Mouse (Mus musculus): ENCODE measurements around the gene Erh. TPM values are rescaled to one million over a fixed set of nuclear protein-coding genes. Genes with fewer than 3 reads are reported as not detected.

Gene Erh
- 104 and 122 TPM in 2 replicates for polyA plus RNA-seq (2015; fragmentation: Nextera tagmentation; extraction: Ambion mirVana)

DNA sequence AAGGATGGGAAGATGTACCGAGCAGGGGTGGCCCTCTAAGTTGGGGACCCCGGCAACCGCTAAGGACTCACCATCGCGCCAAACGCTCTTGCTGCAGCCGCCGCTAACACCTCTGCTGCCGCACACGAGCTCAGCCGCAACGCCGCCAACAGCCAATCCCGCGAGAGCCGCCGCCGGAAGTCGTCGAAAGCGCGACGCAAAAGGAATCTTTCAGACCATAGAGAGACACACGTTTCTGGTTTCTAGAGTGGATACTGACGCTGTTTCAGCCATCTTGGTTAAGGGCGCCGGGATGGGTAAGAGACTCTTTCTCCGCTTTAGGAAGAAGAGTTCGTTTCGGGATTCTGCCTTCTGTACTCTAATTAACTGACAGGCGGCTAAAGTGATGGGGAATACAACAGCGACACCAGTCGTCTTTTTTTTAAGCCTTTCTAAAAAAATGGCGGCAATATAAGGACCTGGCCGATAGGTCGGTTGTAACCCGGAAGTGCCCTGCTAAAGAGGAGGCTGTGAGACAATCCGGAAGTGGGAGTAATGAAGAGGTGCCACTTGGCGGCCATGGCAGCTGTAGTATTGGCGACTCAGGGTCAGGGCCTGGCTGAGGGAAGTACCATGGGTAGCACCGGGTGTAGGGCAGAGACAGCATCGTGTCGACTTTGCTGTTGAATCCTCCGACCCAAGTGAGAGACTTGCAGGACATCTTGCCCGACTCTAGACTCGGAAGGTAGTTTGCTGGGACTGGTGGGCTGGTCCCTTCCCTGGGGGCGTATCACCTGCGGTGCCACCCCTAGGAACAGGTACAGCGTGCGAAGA, at the start of gene Erh, which contains the start of gene Slc39a9:
TSS of gene Erh (minus strand) at position 649 of the 813 bp plus-strand sequence.
TSS of gene Slc39a9 (plus strand) at position 191 of the 813 bp plus-strand sequence.
- under 1% methylated on average over 50 of the region's 50 CpGs for WGBS
- H3K4me1 ChIP-seq (ENCODE audit: insufficient read depth, low read depth, low read length) = peaks cover 25% of the 10 kb centered on the region; the same call in 1 of the 2 replicates
- H3K9ac ChIP-seq (replicated peaks; ENCODE audit: low read depth) = peak within 1 kb of the TSS; percentile 86
- H3K27ac ChIP-seq (ENCODE audit: low read length) = peak within 1 kb of the TSS; percentile 88
- peak within 1 kb of the TSS; percentile 78 for H3K4me2 ChIP-seq (replicated peaks; ENCODE audit: low read depth, low read length)
- peak within 1 kb of the TSS; percentile 79 for H3K4me3 ChIP-seq (ENCODE audit: low read depth, low read length)
- peak; percentile 99 for DNase-seq (ENCODE audit: low spot score)
- H3K9me3 ChIP-seq (ENCODE audit: low read length) = no peaks in the 10 kb centered on the region
- ATAC-seq = peak; percentile 98
- H3K27me3 ChIP-seq (replicated peaks; ENCODE audit: insufficient read depth, low read length) = no peaks in the 10 kb centered on the region
- TF ChIP-seq CTCF (IDR thresholded peaks at IDR 0.05) = peak; percentile 45
- peak; percentile 92 for TF ChIP-seq EP300 (IDR thresholded peaks at IDR 0.05)
- peaks cover 10% of the 10 kb centered on the region for H3K36me3 ChIP-seq (ENCODE audit: insufficient read depth, low read length)

DNA sequence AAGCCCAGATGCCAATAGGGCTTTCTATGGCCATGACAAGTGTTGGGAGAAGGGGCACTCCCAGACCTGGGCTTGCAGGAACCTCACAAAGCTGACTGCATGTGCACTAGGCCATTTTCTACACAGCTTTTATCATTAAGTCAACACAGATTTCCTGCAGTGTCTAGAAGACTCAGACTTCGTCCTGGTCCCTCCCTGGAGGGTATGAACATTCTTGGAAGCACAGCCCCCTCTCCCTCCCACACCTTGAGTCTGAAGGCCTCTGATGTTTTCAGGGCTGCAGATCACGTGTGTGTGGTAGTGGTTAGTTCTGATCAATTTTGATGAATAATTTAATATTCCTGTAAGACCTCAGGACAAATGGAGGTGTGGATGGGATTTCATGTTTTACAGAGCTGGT, 49.6 kb upstream of the Erh start:
- Histone ChIP-seq H3K36me3 (ENCODE audit: insufficient read depth, low read length) (no peaks in the 10 kb centered on the region), H3K9me3 (ENCODE audit: low read length) (no peaks in the 10 kb centered on the region), H3K4me2 (replicated peaks; ENCODE audit: low read depth, low read length) (peak overlapping the region; percentile 66), H3K9ac (replicated peaks; ENCODE audit: low read depth) (no peak overlapping the region), H3K4me3 (ENCODE audit: low read depth, low read length) (peak overlapping the region; percentile 38; the same call in 1 of the 2 replicates), H3K27me3 (replicated peaks; ENCODE audit: insufficient read depth, low read length) (peaks cover 20% of the 10 kb centered on the region; the same call in 1 of the 2 replicates), H3K4me1 (ENCODE audit: insufficient read depth, low read depth, low read length) (peaks cover 14% of the 10 kb centered on the region; the same call in 1 of the 2 replicates), H3K27ac (ENCODE audit: low read length) (no peak overlapping the region)
- ATAC-seq = no peak
- DNase-seq (ENCODE audit: low spot score) = no peak
- TF ChIP-seq EP300 (IDR thresholded peaks at IDR 0.05) (no peak), CTCF (IDR thresholded peaks at IDR 0.05) (no peak)
- WGBS = 35% methylated on average over 2 of the region's 2 CpGs

DNA sequence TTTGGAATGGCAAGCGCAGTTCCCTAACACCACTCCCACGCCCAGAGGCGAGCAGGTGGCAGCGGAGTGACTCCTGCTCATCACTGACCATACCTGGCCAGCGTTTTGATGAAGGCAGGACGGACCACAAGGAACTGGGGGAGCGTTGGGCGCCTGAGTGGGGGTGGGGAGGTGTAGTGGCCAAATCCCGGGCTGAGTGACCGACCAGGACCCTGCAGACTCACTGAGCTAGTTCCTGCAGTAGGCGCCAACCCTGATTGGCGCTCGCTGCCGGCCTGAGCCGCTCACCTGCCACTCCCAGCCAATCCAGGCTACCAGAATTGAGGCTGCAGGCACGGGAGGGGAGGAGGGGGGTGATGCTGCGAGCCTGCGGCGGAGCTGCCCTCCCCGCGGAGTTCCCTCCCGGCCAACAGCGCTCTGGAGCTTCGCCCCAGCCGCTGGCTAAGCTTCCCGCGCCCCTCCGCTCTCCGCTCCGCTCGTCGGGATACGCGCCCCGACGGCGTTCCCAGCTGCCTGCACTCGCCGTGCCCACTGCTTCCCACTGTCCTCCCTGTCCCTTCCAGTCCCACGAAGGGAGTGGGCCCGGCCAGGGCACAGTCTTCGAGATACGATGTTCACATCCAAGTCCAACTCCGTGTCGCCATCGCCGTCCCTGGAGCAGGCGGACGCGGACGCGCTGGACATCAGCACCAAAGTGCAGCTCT, 48.3 kb upstream of the Erh start, which contains the start of gene Plekhd1:
TSS of gene Plekhd1 (plus strand) at position 323 of the 704 bp plus-strand sequence.
- 0 out of 2 replicates have a peak within 1 kb of the TSS, but pooled peaks have one; percentile 23 for H3K9ac ChIP-seq (replicated peaks; ENCODE audit: low read depth)
- under 1% methylated on average over 38 of the region's 52 CpGs for WGBS
- peak within 1 kb of the TSS; percentile 66 for H3K4me2 ChIP-seq (replicated peaks; ENCODE audit: low read depth, low read length)
- H3K4me3 ChIP-seq (ENCODE audit: low read depth, low read length) = peak within 1 kb of the TSS; percentile 38
- TF ChIP-seq EP300 (IDR thresholded peaks at IDR 0.05) (no peak), CTCF (IDR thresholded peaks at IDR 0.05) (no peak)
- H3K9me3 ChIP-seq (ENCODE audit: low read length) = no peaks in the 10 kb centered on the region
- DNase-seq (ENCODE audit: low spot score) (peak; percentile 93), ATAC-seq (peak; percentile 90)
- peak within 1 kb of the TSS; percentile 90 for H3K27ac ChIP-seq (ENCODE audit: low read length)
- H3K4me1 ChIP-seq (ENCODE audit: insufficient read depth, low read depth, low read length) = peaks cover 14% of the 10 kb centered on the region; the same call in 1 of the 2 replicates
- peaks cover 20% of the 10 kb centered on the region; the same call in 1 of the 2 replicates for H3K27me3 ChIP-seq (replicated peaks; ENCODE audit: insufficient read depth, low read length)
- H3K36me3 ChIP-seq (ENCODE audit: insufficient read depth, low read length) = no peaks in the 10 kb centered on the region

DNA sequence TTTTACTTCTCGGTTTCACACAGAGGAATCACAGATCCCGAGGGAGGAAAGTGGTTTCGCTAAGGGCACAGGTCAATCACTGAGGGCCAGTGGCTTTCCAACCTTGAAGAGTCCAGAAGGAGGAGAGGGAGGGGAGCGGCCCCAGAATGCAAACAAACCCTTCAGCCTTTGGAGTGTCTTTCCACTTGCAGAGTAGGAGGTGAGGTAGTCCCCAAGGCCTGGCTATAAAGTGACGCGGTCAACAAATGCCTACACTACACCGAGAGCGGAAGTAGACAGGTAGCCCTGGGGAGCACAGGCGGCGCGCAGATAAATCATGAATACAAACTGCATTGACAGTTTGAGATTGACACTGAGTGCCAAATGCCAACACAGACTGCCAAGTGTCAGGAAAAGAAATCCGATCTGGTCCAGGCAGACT, 47.5 kb upstream of the Erh start:
- H3K9ac ChIP-seq (replicated peaks; ENCODE audit: low read depth) = 0 out of 2 replicates have a peak overlapping the region, but pooled peaks have one; percentile 23
- H3K36me3 ChIP-seq (ENCODE audit: insufficient read depth, low read length) = no peaks in the 10 kb centered on the region
- H3K4me2 ChIP-seq (replicated peaks; ENCODE audit: low read depth, low read length) = peak overlapping the region; percentile 66
- WGBS = 16% methylated on average over 12 of the region's 12 CpGs
- H3K27ac ChIP-seq (ENCODE audit: low read length) = peak overlapping the region; percentile 90
- TF ChIP-seq EP300 (IDR thresholded peaks at IDR 0.05) (peak; percentile 78), CTCF (IDR thresholded peaks at IDR 0.05) (no peak)
- DNase-seq (ENCODE audit: low spot score) (peak; percentile 96), ATAC-seq (peak; percentile 93)
- H3K4me1 ChIP-seq (ENCODE audit: insufficient read depth, low read depth, low read length) = peaks cover 14% of the 10 kb centered on the region; the same call in 1 of the 2 replicates
- H3K4me3 ChIP-seq (ENCODE audit: low read depth, low read length) = peak overlapping the region; percentile 38
- H3K27me3 ChIP-seq (replicated peaks; ENCODE audit: insufficient read depth, low read length) = peaks cover 20% of the 10 kb centered on the region; the same call in 1 of the 2 replicates
- H3K9me3 ChIP-seq (ENCODE audit: low read length) = no peaks in the 10 kb centered on the region

DNA sequence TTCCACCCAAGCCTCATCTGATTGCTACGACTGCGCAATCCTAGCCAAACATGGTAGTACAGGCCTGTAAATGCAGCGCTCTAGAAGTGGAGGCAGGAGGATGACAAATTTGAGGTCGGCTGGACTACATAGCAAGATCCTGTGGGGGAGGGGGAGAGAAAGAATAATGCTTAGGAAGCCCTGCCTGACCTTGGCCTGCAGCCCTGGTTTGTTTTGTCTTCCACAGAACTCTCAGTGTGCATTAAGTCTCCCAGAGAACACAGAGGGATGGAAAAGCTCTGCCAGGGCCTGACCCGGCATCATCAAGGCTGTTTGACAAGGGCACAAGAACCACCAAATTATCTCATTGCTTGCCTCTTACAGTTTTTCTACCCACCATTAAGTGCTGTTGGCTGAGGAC, 45.6 kb upstream of the Erh start:
- WGBS = 49% methylated on average over 5 of the region's 5 CpGs
- Histone ChIP-seq H3K9ac (replicated peaks; ENCODE audit: low read depth) (no peak overlapping the region), H3K27me3 (replicated peaks; ENCODE audit: insufficient read depth, low read length) (peaks cover 20% of the 10 kb centered on the region; the same call in 1 of the 2 replicates)

More for the DNA sequence above, 45.6 kb upstream of the Erh start:
- no peak for ATAC-seq
- no peaks in the 10 kb centered on the region for H3K36me3 ChIP-seq (ENCODE audit: insufficient read depth, low read length)
- H3K4me1 ChIP-seq (ENCODE audit: insufficient read depth, low read depth, low read length) = peaks cover 14% of the 10 kb centered on the region; the same call in 1 of the 2 replicates
- H3K4me2 ChIP-seq (replicated peaks; ENCODE audit: low read depth, low read length) = no peak overlapping the region
- no peak overlapping the region for H3K27ac ChIP-seq (ENCODE audit: low read length)
- no peaks in the 10 kb centered on the region for H3K9me3 ChIP-seq (ENCODE audit: low read length)
- TF ChIP-seq CTCF (IDR thresholded peaks at IDR 0.05) = no peak
- TF ChIP-seq EP300 (IDR thresholded peaks at IDR 0.05) = no peak
- no peak for DNase-seq (ENCODE audit: low spot score)
- no peak overlapping the region for H3K4me3 ChIP-seq (ENCODE audit: low read depth, low read length)
